ENCODE assay signal across 12 mouse cellular contexts in genomic region chr2:29623247-29624090, GRCm38 (mm10). TPM values are rescaled to one million over a fixed set of nuclear protein-coding genes. Genes with fewer than 3 reads are reported as not detected.
A peak's percentile ranks its signal among the peaks of the same experiment; 100 is the strongest.
DNase-seq lines count a peak whose midpoint lies in the region; ATAC-seq and TF ChIP-seq lines count a peak whose summit lies in the region.
"Had no signal": no experiment of that assay in that cellular context is flagged by ENCODE, and none has a peak within 500 bp of the region (broad histone marks: within the 10 kb centered on the region; RNA-seq: fewer than 3 reads in every experiment).

No protein-coding gene starts in this region.

- peaks cover 70% of the 10 kb centered on the region for H3K4me1 ChIP-seq in heart, embryonic 10.5 days
- peaks cover 74% of the 10 kb centered on the region for H3K4me1 ChIP-seq in thymus, adult 2 months (replicated peaks; ENCODE audit: control insufficient read depth, insufficient read depth, low read length)
- peaks cover 85% of the 10 kb centered on the region for H3K4me1 ChIP-seq in liver, embryonic 13.5 days (replicated peaks)
- peaks cover 13% of the 10 kb centered on the region for H3K4me1 ChIP-seq in forebrain, embryonic 14.5 days (ENCODE audit: control insufficient read depth, insufficient read depth, low read length)
- H3K4me1 ChIP-seq in midbrain, embryonic 14.5 days (ENCODE audit: control insufficient read depth, insufficient read depth, low read length) = peaks cover 16% of the 10 kb centered on the region

- ATAC-seq in liver, embryonic 13.5 days (ENCODE audit: low read depth) = peak; percentile 15; the same call in 1 of the 2 replicates
- no peak for ATAC-seq in forebrain, embryonic 14.5 days
- ATAC-seq in midbrain, embryonic 14.5 days (ENCODE audit: low FRiP score, low TSS enrichment) = no peak
- ATAC-seq: midbrain, embryonic 16.5 days had no signal

- peak overlapping the region; percentile 28 for H3K9ac ChIP-seq in liver, embryonic 13.5 days
- H3K9ac ChIP-seq in forebrain, embryonic 14.5 days (ENCODE audit: low read length) = no peak overlapping the region
- H3K9ac ChIP-seq in midbrain, embryonic 14.5 days (replicated peaks; ENCODE audit: low read length) = no peak overlapping the region

- no peak for DNase-seq in heart, embryonic 10.5 days (ENCODE audit: low spot score)
- DNase-seq in heart, postnatal 36 days = no peak
- DNase-seq in thymus, adult 2 months = no peak
- no peak for DNase-seq in thymus, postnatal 14 days
- DNase-seq in liver, embryonic 13.5 days = no peak
- no peak for DNase-seq in right cerebral cortex, postnatal 36 days (ENCODE audit: low spot score in 2 of 2)
- no peak for DNase-seq in forebrain, embryonic 14.5 days (ENCODE audit: low spot score)
- DNase-seq in midbrain, embryonic 14.5 days = no peak
- DNase-seq: adrenal gland, postnatal 36 days; cerebellum, adult 8-10 months; kidney, adult 8-10 months had no signal

- intact Hi-C loops in heart, postnatal 36 days (cut with DNase I) = no loop called here

- H3K9me3 ChIP-seq in heart, embryonic 10.5 days = no peaks in the 10 kb centered on the region
- H3K9me3 ChIP-seq in liver, embryonic 13.5 days (replicated peaks) = no peaks in the 10 kb centered on the region
- no peaks in the 10 kb centered on the region for H3K9me3 ChIP-seq in forebrain, embryonic 14.5 days (replicated peaks; ENCODE audit: control insufficient read depth, low read length)
- H3K9me3 ChIP-seq in midbrain, embryonic 14.5 days (ENCODE audit: control insufficient read depth, low read length) = no peaks in the 10 kb centered on the region

- H3K36me3 ChIP-seq in heart, embryonic 10.5 days = 0 out of 2 replicates have a peak, but pooled peaks cover 2% of the 10 kb centered on the region
- H3K36me3 ChIP-seq in thymus, adult 2 months (ENCODE audit: control insufficient read depth, insufficient read depth, low read length) = no peaks in the 10 kb centered on the region
- H3K36me3 ChIP-seq in liver, embryonic 13.5 days = no peaks in the 10 kb centered on the region; the same call in 1 of the 2 replicates
- H3K36me3 ChIP-seq in forebrain, embryonic 14.5 days (ENCODE audit: control insufficient read depth, insufficient read depth, low read length) = no peaks in the 10 kb centered on the region
- no peaks in the 10 kb centered on the region; the same call in 1 of the 2 replicates for H3K36me3 ChIP-seq in midbrain, embryonic 14.5 days (ENCODE audit: control insufficient read depth, insufficient read depth, low read length)

- 71% methylated on average over 9 of the region's 9 CpGs for WGBS in heart, embryonic 10.5 days
- WGBS in thymus, adult 2 months = 72% methylated on average over 9 of the region's 9 CpGs
- 49% methylated on average over 9 of the region's 9 CpGs for WGBS in liver, embryonic 13.5 days (ENCODE audit: insufficient replicate concordance)
- WGBS in forebrain, embryonic 14.5 days = 85% methylated on average over 9 of the region's 9 CpGs
- 75% methylated on average over 9 of the region's 9 CpGs for WGBS in midbrain, embryonic 14.5 days

- H3K27ac ChIP-seq in heart, embryonic 10.5 days = peak overlapping the region; percentile 19; the same call in 1 of the 2 replicates
- H3K27ac ChIP-seq in thymus, adult 2 months (ENCODE audit: control insufficient read depth, insufficient read depth, low read length) = peak overlapping the region; percentile 91
- H3K27ac ChIP-seq in liver, embryonic 13.5 days = peak overlapping the region; percentile 81
- no peak overlapping the region for H3K27ac ChIP-seq in forebrain, embryonic 14.5 days (ENCODE audit: low read depth, low read length)
- no peak overlapping the region for H3K27ac ChIP-seq in midbrain, embryonic 14.5 days (replicated peaks; ENCODE audit: low read depth, low read length)

- H3K4me2 ChIP-seq in liver, embryonic 13.5 days = peak overlapping the region; percentile 36
- no peak overlapping the region for H3K4me2 ChIP-seq in forebrain, embryonic 14.5 days (ENCODE audit: low read length)
- no peak overlapping the region for H3K4me2 ChIP-seq in midbrain, embryonic 14.5 days (ENCODE audit: low read length)

- H3K4me3 ChIP-seq in heart, embryonic 10.5 days = no peak overlapping the region
- H3K4me3 ChIP-seq in thymus, adult 2 months (ENCODE audit: control insufficient read depth, insufficient read depth, low read length) = no peak overlapping the region
- H3K4me3 ChIP-seq in liver, embryonic 13.5 days (replicated peaks) = 0 out of 2 replicates have a peak overlapping the region, but pooled peaks have one; percentile 1
- no peak overlapping the region for H3K4me3 ChIP-seq in forebrain, embryonic 14.5 days (ENCODE audit: low read depth, low read length)
- H3K4me3 ChIP-seq in midbrain, embryonic 14.5 days (replicated peaks; ENCODE audit: low read depth, low read length) = no peak overlapping the region

- no peak for TF ChIP-seq CTCF in thymus, adult 2 months (IDR thresholded peaks at IDR 0.05; ENCODE audit: borderline replicate concordance, control insufficient read depth, extremely low read depth, insufficient read depth, low read length, poor library complexity)

- TF ChIP-seq POLR2A in thymus, adult 2 months (IDR thresholded peaks at IDR 0.05; ENCODE audit: control insufficient read depth, extremely low read depth, insufficient read depth, low read length, poor library complexity) = no peak

- no peaks in the 10 kb centered on the region for H3K27me3 ChIP-seq in heart, embryonic 10.5 days (ENCODE audit: insufficient read depth, poor library complexity, severe bottlenecking)
- H3K27me3 ChIP-seq in thymus, adult 2 months (ENCODE audit: control insufficient read depth, insufficient read depth, low read length) = no peaks in the 10 kb centered on the region
- no peaks in the 10 kb centered on the region for H3K27me3 ChIP-seq in liver, embryonic 13.5 days
- no peaks in the 10 kb centered on the region for H3K27me3 ChIP-seq in forebrain, embryonic 14.5 days (replicated peaks; ENCODE audit: control insufficient read depth, insufficient read depth, low read length)
- no peaks in the 10 kb centered on the region for H3K27me3 ChIP-seq in midbrain, embryonic 14.5 days (ENCODE audit: control insufficient read depth, insufficient read depth, low read length)

RNA-seq across cellular contexts. Expression of gene Rapgef1, which starts 3.9 kb away (rescaled TPM):
- 11.2 and 13.4 TPM in 2 replicates for polyA plus RNA-seq in heart, embryonic 10.5 days (2016; fragmentation: Nextera tagmentation; extraction: Ambion mirVana)
- 10 to 100 TPM; 97.6 to 98.6 TPM for total RNA-seq in heart, postnatal 36 days (2021)
- polyA plus RNA-seq in thymus, adult 2 months (2012; rRNA removed) = 132 and 143 TPM in 2 replicates
- 5.3 and 5.4 TPM in 2 replicates for polyA plus RNA-seq in liver, embryonic 13.5 days (2015; fragmentation: Nextera tagmentation; extraction: Ambion mirVana)
- polyA plus RNA-seq in forebrain, embryonic 14.5 days (2014; fragmentation: Nextera tagmentation; extraction: Ambion mirVana) = 17.3 and 19.9 TPM in 2 replicates
- polyA plus RNA-seq in midbrain, embryonic 14.5 days (2014; fragmentation: Nextera tagmentation; extraction: Ambion mirVana) = 23.2 and 25.3 TPM in 2 replicates

Comparison
In these comparisons a context has a peak if more than half of its experiments do, and no peak if none do; other contexts are left out.
1. H3K27ac ChIP-seq: peak in heart, embryonic 10.5 days (single experiment), thymus, adult 2 months (single experiment) and liver, embryonic 13.5 days (single experiment); none in forebrain, embryonic 14.5 days (single experiment) and midbrain, embryonic 14.5 days (single experiment).